Mouse (Mus musculus): ENCODE measurements at regions not wholly inside any gene's neighbourhood (a gene's known extent, or its start where the extent isn't known, plus 50 kb on each side); places are given as distances from the start of the nearest gene placed in this dataset.

- no peak for DNase-seq
These were observed 356.2 kb downstream of the Nup35 start for GRCm38 (mm10) chr2:80973217-80973616.

DNA sequence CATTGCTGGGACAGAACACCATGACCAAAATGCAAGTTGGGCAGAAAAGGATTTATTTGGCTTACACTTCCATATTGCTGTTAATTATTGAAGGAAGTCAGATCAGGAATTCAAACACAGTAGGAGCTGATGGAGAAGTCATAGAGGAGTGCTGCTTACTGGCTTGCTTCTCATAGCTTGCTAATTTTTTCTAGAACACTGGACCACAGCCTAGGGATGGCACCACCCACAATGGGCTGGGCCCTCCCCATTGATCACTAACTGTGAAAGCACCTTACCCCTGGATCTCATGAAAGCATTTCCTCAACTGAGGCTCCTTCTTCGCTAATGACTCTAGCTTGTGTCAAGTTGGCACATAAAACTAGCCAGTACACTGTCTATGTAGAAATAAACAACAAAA is 381.3 kb downstream of the Nup35 start:
- no peak for DNase-seq

DNA sequence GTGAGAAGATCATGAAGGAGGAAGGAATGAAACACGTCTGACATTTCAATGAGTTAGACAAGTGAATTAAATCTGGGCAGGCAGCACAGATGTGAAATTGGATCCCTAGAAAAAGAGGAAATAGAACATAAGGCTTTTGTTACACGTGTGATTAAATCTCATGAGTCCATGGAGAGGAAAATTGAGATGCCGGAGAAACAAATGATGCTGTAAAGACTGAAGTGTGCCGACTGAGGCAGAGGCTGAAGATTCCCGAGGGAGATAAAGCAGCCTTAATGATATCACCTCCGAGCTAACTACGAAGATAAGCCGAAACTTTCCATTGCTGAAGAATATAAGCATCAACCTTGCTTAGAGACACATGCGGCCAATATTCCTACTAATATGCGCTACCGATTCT is 390.0 kb downstream of the Nup35 start:
- DNase-seq, result no peak

DNA sequence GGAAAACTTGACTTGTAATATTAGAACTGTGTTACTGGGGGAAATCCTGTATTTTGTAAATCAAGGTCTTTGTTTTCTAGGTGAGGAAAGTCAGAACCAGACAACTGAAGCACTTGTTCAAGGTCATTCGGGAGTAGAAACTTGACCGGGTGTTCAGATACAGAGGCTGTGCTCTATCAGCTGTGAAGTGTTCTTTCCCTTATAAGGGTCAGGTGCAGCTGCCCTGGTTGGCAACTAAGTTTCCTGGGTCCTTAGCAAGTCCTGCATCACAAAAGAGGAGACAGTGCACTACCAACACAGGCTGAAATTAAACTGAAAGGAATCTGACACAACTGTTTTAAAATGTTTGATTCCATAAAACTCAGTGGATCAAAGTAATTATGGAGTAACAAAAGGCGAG is 406.6 kb downstream of the Nup35 start:
- DNase-seq, result no peak
